Mouse (Mus musculus) E14TG2a.4 (cell line): ENCODE data around the gene Atraid.

Experiments
- CTCF ChIP-seq: conservative IDR thresholded peaks from 2 replicates; pipeline ENCODE4 v1.5.1; 2014; ENCODE audit warnings: low read length
- POU5F1 ChIP-seq: IDR thresholded peaks from 2 replicates; pipeline ENCODE4 v1.6.1; 2014; ENCODE audit warnings: low read length, borderline replicate concordance

DNA sequence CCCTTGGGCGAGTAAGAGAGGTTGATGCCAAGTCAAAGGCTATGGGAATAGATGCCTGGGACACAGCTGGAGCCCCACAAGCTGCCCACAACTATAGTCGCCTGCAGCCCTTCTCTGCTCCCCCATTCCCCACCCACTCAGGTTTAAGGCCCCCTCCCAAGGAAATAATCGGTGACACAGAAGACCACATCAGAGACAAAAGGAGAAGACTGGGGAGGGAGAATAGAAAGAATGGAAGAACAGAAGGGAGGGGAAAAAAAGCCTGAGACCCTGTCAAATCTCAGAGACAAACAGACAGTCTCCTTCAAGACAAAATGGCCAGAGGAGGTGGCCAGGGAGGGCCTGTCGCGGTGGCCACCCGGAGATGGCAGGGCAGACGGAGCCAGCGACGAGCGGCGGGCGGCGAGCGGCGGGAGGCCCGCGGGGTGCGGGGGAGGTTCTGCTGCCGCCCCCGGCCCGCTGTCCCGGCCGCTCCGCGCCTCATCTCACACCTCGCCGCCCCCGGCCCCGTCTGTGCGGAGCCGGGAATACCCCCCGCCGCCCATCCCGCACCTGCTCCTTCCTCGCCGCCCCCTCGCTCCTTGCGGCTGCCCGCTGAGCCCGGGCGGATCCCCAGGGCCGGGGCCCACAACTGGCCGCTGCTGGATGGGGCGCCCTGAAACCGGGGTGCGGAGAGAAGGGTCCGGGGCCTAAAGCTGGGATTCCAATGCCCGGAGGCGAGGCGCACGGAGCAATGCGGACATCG lies 44.3 kb downstream of the Atraid start:
- TF ChIP-seq CTCF, result no peak
- no peak for TF ChIP-seq POU5F1
